Mouse (Mus musculus): Measurements from ENCODE around the gene Etl4.

GRCm38 (mm10) chr2:20609203-20609602 is 699.6 kb downstream of the Etl4 start:
- TF ChIP-seq TCF3 (IDR thresholded peaks at IDR 0.05; ENCODE audit: insufficient read length, low read depth) (no peak), MYOG (IDR thresholded peaks at IDR 0.05; ENCODE audit: control insufficient read depth in 1 of 3, insufficient read depth in 1 of 3, insufficient read length in 2 of 3, low read depth in 2 of 3) (no peak), MAX (IDR thresholded peaks at IDR 0.05; ENCODE audit: low read depth) (no peak), POLR2A (IDR thresholded peaks at IDR 0.05; ENCODE audit: insufficient read length, low read depth) (no peak), USF1 (IDR thresholded peaks at IDR 0.05; ENCODE audit: low read depth) (no peak), E2F4 (IDR thresholded peaks at IDR 0.05; ENCODE audit: insufficient read depth) (no peak), POLR2AphosphoS2 (IDR thresholded peaks at IDR 0.05; ENCODE audit: insufficient read length, low read depth) (no peak), CEBPB (IDR thresholded peaks at IDR 0.05; ENCODE audit: insufficient read depth, poor library complexity, severe bottlenecking) (no peak)

Measured in myocyte (in vitro differentiated cells).